Mouse (Mus musculus) heart, embryonic 11.5 days (tissue): Measurements from ENCODE around the gene Zgrf1. TPM values are rescaled to one million over a fixed set of nuclear protein-coding genes. Genes with fewer than 3 reads are reported as not detected.

ENCODE experiments used
- ATAC-seq: fragments of 200-750 bp; cut with Nextera tagmentation; replicated peaks from 2 replicates; pipeline ENCODE4 v1.8.0; 2017; ENCODE audit warnings: moderate library complexity; ENCODE audit not compliant: insufficient number of reproducible peaks, low FRiP score, low TSS enrichment
- H3K27ac ChIP-seq: fragments of 300-500 bp; sonication (generic); 2 replicates; pipeline ENCODE4 v1.5.1; 2014; ENCODE audit warnings: mild to moderate bottlenecking, low read depth, low read length
- H3K27me3 ChIP-seq: fragments of 300-500 bp; sonication (generic); 2 replicates; pipeline ENCODE4 v1.6.1; 2014; ENCODE audit warnings: mild to moderate bottlenecking, low read length, mixed read lengths; ENCODE audit not compliant: control insufficient read depth, insufficient read depth
- H3K36me3 ChIP-seq: fragments of 300-500 bp; sonication (generic); 2 replicates; pipeline ENCODE4 v1.6.1; 2014; ENCODE audit warnings: mild to moderate bottlenecking, low read length, moderate library complexity, mixed read lengths; ENCODE audit not compliant: control insufficient read depth, insufficient read depth
- H3K4me1 ChIP-seq: fragments of 300-500 bp; sonication (generic); 2 replicates; pipeline ENCODE4 v1.6.1; 2014; ENCODE audit warnings: low read length; ENCODE audit not compliant: control insufficient read depth, insufficient read depth
- H3K4me2 ChIP-seq: fragments of 300-500 bp; sonication (generic); 2 replicates; pipeline ENCODE4 v1.6.1; 2014; ENCODE audit warnings: mild to moderate bottlenecking, moderate library complexity
- H3K4me3 ChIP-seq: fragments of 300-500 bp; sonication (generic); 2 replicates; pipeline ENCODE4 v1.5.1; 2014; ENCODE audit warnings: low read depth, low read length
- H3K9ac ChIP-seq: fragments of 300-500 bp; sonication (generic); 2 replicates; pipeline ENCODE4 v1.6.1; 2014; ENCODE audit warnings: mild to moderate bottlenecking, low read depth, low read length, moderate library complexity
- H3K9me3 ChIP-seq: fragments of 300-500 bp; sonication (generic); replicated peaks from 2 replicates; pipeline ENCODE4 v1.6.1; 2016; ENCODE audit warnings: low read length; ENCODE audit not compliant: control insufficient read depth
- WGBS: fragments of 180-500 bp; shearing (Covaris S2); extraction: QIAGEN DNeasy Blood & Tissue Kit; methylation state at CpG from one replicate; pipeline ENCODE4 v1.1.7; 2014; ENCODE audit not compliant: insufficient replicate concordance; 5-methylcytosine and 5-hydroxymethylcytosine counted together
- polyA plus RNA-seq: library from polyadenylated mRNA; unstranded; fragments of >200 nt; fragmentation: Nextera tagmentation; extraction: Ambion mirVana; gene quantifications from 2 replicates; pipeline ENCODE4 v1.2.1, GENCODE M21; 2014

The Zgrf1 gene
- polyA plus RNA-seq, 1 experiment from 2014 or later, result 10.7 TPM

GRCm38 (mm10) chr3:127630190-127630589 is 76.9 kb downstream of the Zgrf1 start:
- Histone ChIP-seq H3K9me3 (no peaks in the 10 kb centered on the region), H3K9ac (no peak overlapping the region), H3K4me3 (no peak overlapping the region), H3K27me3 (peaks cover 91% of the 10 kb centered on the region), H3K4me2 (no peak overlapping the region), H3K36me3 (no peaks in the 10 kb centered on the region), H3K4me1 (peaks cover 20% of the 10 kb centered on the region), H3K27ac (no peak overlapping the region)
- ATAC-seq, result no peak
- 17% methylated on average over 1 of the region's 1 CpGs for WGBS

- Histone ChIP-seq H3K27me3 (peaks cover 87% of the 10 kb centered on the region), H3K4me3 (no peak overlapping the region), H3K9ac (no peak overlapping the region), H3K36me3 (no peaks in the 10 kb centered on the region), H3K4me2 (no peak overlapping the region), H3K9me3 (no peaks in the 10 kb centered on the region), H3K4me1 (peaks cover 17% of the 10 kb centered on the region), H3K27ac (no peak overlapping the region)
- 3% methylated on average over 17 of the region's 17 CpGs for WGBS
- no peak for ATAC-seq
These were observed 77.6 kb downstream of the Zgrf1 start for GRCm38 (mm10) chr3:127630735-127631372.

GRCm38 (mm10) chr3:127631582-127631981 is 78.3 kb downstream of the Zgrf1 start:
- Histone ChIP-seq H3K36me3 (no peaks in the 10 kb centered on the region), H3K9ac (no peak overlapping the region), H3K27ac (no peak overlapping the region), H3K4me1 (peaks cover 17% of the 10 kb centered on the region), H3K27me3 (peaks cover 82% of the 10 kb centered on the region), H3K9me3 (no peaks in the 10 kb centered on the region), H3K4me2 (no peak overlapping the region), H3K4me3 (no peak overlapping the region)
- under 1% methylated on average over 10 of the region's 10 CpGs for WGBS
- ATAC-seq, result no peak

GRCm38 (mm10) chr3:127632531-127632930 is 79.2 kb downstream of the Zgrf1 start:
- H3K27me3 ChIP-seq, result peaks cover 80% of the 10 kb centered on the region
- peaks cover 17% of the 10 kb centered on the region for H3K4me1 ChIP-seq
- H3K36me3 ChIP-seq, result no peaks in the 10 kb centered on the region
- WGBS, result under 1% methylated on average over 30 of the region's 32 CpGs
- ATAC-seq, result no peak
- peak overlapping the region; percentile 89 for H3K4me2 ChIP-seq
- H3K27ac ChIP-seq, result no peak overlapping the region
- peak overlapping the region; percentile 52 for H3K4me3 ChIP-seq
- no peak overlapping the region for H3K9ac ChIP-seq
- no peaks in the 10 kb centered on the region for H3K9me3 ChIP-seq

- peak within 1 kb of the TSS; percentile 89 for H3K4me2 ChIP-seq
- no peak within 1 kb of the TSS for H3K27ac ChIP-seq
- no peaks in the 10 kb centered on the region for H3K9me3 ChIP-seq
- WGBS, result under 1% methylated on average over 92 of the region's 92 CpGs
- peak; percentile 15; the same call in 1 of the 2 replicates for ATAC-seq
- peaks cover 80% of the 10 kb centered on the region for H3K27me3 ChIP-seq
- H3K9ac ChIP-seq, result no peak within 1 kb of the TSS
- peaks cover 17% of the 10 kb centered on the region for H3K4me1 ChIP-seq
- peak within 1 kb of the TSS; percentile 52 for H3K4me3 ChIP-seq
- H3K36me3 ChIP-seq, result no peaks in the 10 kb centered on the region
These were observed 80.1 kb downstream of the Zgrf1 start, which contains the start of gene Neurog2 for GRCm38 (mm10) chr3:127633080-127634032. Gene Neurog2 (plus strand): TSS chr3:127633135.

GRCm38 (mm10) chr3:127634101-127634983 is 81.1 kb downstream of the Zgrf1 start:
- peaks cover 80% of the 10 kb centered on the region for H3K27me3 ChIP-seq
- no peak overlapping the region for H3K9ac ChIP-seq
- peak overlapping the region; percentile 52 for H3K4me3 ChIP-seq
- H3K27ac ChIP-seq, result no peak overlapping the region
- peaks cover 17% of the 10 kb centered on the region for H3K4me1 ChIP-seq
- WGBS, result 1% methylated on average over 58 of the region's 58 CpGs
- ATAC-seq, result peak; percentile 67
- H3K36me3 ChIP-seq, result no peaks in the 10 kb centered on the region
- H3K4me2 ChIP-seq, result peak overlapping the region; percentile 89
- no peaks in the 10 kb centered on the region for H3K9me3 ChIP-seq

GRCm38 (mm10) chr3:127634984-127635349 is 81.7 kb downstream of the Zgrf1 start:
- Histone ChIP-seq H3K4me3 (no peak overlapping the region), H3K9ac (no peak overlapping the region), H3K4me2 (no peak overlapping the region), H3K36me3 (no peaks in the 10 kb centered on the region), H3K4me1 (peaks cover 17% of the 10 kb centered on the region), H3K27me3 (peaks cover 80% of the 10 kb centered on the region), H3K9me3 (no peaks in the 10 kb centered on the region), H3K27ac (no peak overlapping the region)
- ATAC-seq, result no peak
- WGBS, result 14% methylated on average over 3 of the region's 3 CpGs
